Mouse (Mus musculus): ENCODE measurements around the gene Kif22.

Gene Kif22

DNA sequence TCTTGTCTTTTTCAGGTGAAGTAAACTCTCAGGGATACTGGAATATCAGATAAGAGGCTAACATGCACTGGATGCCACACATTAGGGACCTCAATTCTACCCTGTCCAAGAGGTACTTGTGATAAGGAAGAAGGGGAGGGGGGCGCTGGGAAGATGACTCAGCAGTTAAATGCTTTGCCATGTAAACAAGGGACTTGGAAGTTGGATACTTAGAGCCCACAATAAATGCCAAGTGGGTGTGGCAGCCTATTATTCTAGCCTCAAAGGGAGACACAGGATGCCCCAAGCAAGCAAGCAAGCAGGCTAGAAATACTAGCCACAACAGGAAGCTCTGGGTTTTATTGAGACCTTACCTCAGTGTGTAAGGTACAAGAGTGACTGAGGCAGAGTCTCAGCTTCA is 11.0 kb downstream of the Kif22 start:
- in situ Hi-C loops (cut with MboI), result no loop called here

DNA sequence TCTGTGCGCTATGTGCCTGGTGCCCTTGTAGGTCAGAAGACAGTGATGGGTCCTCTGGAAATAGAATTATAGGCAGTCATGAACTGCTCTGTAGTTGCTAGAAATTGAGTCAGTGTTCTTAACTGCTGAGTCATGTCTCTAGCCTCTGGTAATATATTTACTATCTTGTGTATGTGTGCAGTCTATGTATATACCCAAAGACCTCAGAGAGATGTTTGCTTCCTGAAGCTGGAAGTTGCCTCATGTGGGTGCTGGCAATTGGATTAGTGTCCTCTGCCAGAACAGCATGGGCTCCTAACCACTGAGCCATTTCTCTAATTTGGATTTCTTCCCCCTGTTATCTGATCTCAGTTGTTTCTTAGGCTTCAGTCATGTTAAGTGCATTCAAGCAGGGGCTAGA is 12.1 kb downstream of the Kif22 start:
- in situ Hi-C loops (cut with MboI), result no loop called here

DNA sequence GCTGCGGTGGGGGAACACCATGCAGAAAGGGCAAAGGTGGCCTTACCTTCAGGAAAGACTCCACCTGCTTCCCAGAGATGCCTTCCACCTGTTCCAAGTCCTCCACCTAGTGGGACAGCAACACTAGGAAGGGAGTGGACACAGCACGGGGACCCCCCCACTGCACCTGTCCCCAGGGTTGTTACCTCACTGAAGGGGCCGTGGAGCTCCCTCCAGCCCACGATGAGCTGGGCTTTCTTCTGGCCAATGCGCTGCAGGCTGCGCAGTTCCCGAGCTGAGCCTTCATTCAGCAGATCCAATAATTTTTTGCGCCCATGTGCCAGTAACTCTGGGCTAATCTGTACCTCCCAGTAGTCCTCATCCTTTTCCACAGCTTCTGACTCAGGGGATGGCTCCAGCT is 14.4 kb downstream of the Kif22 start:
- in situ Hi-C loops (cut with MboI), result loop anchor here (5.0 kb wide), 1 partner anchor 64 kb away; the partner anchor contains the start of gene AI467606

DNA sequence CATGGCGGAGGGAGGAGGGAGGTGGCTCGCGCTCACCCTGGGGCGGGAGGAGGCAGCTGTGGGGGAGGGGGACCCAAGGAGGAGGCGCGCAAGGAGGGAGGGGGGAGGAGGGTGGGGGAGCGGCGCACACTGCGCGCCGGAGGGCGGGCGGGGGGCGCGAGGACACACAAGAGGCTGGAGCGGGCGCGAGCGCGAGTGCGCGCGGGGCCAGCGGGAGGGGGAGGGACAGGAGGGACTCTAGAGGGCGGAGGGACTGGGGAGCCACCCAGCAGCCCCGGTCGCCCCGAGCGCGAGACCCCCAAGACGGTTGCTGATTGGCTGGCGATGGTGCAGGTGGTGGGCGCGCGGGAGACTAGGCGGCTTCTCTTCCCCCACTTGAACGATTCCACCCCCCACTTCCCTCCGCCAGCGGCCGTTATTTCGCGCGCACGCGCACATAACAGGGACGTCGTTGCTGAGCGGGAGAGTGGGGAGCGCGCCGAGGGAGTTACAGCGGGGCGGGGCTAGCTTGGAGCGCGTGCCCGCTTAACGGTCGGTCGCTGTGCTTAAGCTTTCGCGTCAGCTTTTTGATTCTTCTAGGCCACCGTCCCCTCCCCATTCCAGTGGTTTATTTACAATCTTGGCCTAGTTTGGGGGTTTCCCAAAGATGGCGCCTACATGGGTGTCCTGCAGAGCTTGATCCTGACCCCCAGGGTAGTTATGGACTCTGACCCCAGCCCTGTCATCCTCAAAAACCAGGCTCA is 15.1 kb downstream of the Kif22 start, which contains the start of gene Maz:
Maz (minus strand) TSS at position 54 of the 743 bp plus-strand sequence.
- in situ Hi-C loops (cut with MboI), result loop anchor here (5.0 kb wide), 1 partner anchor 65 kb away; the partner anchor contains the start of gene AI467606

- in situ Hi-C loops (cut with MboI), result loop anchor here (5.0 kb wide), 1 partner anchor 66 kb away; the partner anchor contains the start of gene AI467606
These were observed 15.7 kb downstream of the Kif22 start for GRCm38 (mm10) chr7:127026616-127026983.

GRCm38 (mm10) chr7:127026161-127026600 is 16.1 kb downstream of the Kif22 start:
- in situ Hi-C loops (cut with MboI), result loop anchor here (5.0 kb wide), 1 partner anchor 66 kb away; the partner anchor contains the start of gene AI467606

GRCm38 (mm10) chr7:127025556-127026160 is 16.6 kb downstream of the Kif22 start:
- in situ Hi-C loops (cut with MboI), result loop anchor here (5.0 kb wide), 1 partner anchor 67 kb away; the partner anchor contains the start of gene AI467606

- in situ Hi-C loops (cut with MboI), result loop anchor here (5.0 kb wide), 1 partner anchor 67 kb away; the partner anchor contains the start of gene AI467606
These were observed 17.3 kb downstream of the Kif22 start for GRCm38 (mm10) chr7:127024755-127025555.

DNA sequence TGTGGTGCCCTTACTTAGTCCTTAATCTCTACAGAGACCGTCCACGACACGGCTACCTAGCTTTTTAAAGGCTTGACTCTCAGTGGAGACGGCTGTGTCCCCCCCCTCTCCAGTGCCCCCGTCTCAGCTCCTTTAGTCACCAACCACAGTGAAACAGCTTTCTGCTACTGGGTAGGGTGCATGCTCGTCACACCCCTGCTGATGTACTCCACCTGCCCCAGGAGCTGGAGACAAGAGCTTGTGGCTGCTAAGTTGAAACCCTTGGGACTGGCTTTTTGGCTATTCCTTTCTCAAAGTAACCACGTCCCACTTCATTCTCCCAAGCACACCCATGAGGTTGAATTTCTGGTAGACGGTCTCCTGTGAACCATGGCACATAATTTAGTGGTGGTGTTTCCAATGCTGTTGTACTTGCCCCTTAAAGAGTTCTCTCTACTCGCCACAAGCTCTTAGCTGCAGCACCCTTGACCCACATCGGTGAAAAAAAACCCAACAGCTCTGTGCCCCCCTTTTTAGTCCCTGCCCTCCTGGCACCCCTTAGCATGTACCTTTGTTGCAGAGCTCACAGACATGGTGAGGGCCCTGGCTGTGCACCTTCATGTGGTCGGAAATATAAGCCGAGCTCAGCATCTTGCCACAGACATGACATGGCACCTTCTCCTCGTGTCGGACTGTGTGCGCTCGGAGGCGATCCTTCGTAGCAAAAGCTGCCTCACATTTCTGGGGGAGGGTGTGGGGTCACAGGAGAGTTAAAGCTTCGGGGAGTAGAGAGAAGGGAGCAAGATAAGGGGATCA is 18.2 kb downstream of the Kif22 start:
- in situ Hi-C loops (cut with MboI), result no loop called here

- in situ Hi-C loops (cut with MboI), result no loop called here
These were observed 19.0 kb downstream of the Kif22 start for GRCm38 (mm10) chr7:127023272-127023691.

- in situ Hi-C loops (cut with MboI), result no loop called here
These were observed 19.6 kb downstream of the Kif22 start for GRCm38 (mm10) chr7:127022528-127023271.

DNA sequence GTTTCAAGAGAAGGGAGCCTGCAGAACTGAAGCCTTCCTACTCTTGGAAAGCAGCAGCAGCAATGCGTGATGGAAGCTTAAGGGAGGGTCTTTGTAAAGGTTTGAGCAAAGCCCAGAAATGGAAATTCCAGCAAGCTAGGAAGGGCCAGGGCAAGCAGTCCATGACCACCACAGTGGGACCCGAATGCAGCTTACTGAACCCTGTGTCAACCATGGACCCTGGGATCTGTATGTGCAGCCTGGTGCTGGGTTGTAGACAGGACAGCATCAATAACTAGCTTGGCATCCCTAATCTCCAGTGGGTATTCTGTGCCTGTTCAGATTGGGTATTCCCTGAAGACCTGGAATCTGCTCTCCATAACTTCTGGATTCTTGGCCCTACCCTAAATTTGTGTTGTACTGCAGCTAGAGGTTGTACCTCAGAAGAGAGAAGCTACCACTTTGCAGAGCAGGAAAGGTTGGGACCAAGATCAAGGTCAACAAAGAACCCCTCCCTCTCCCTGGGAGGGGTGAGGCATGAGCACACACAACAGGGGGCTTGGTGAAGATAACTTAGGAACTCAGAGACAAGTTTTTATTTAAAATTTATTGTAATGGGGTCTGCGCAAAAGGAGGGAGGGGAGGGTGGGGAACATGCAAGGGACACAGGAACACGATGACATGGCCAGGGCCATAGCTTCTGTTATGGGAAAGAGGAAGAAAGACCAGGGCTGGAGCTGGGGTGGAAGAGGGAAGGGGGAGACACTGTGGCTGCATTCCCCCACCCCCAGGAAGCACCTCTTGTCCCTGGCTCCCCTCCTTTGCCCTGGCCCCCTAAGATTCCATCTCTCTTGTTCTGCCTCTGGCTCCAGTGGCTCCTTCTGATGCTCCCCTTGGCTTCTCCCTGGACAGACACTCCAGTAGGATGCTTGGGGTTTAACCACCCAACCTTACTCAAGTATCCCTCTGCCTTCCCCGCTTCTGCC is 20.4 kb downstream of the Kif22 start:
- in situ Hi-C loops (cut with MboI), result no loop called here

GRCm38 (mm10) chr7:127020901-127021562 is 21.2 kb downstream of the Kif22 start, which contains the start of the genes Gm42742 and Prrt2:
TSS of gene Gm42742 (minus strand) at chr7:127021097.
TSS of gene Prrt2 (minus strand) at chr7:127021211.
- in situ Hi-C loops (cut with MboI), result no loop called here

GRCm38 (mm10) chr7:127020491-127020890 is 21.8 kb downstream of the Kif22 start:
- in situ Hi-C loops (cut with MboI), result no loop called here

- in situ Hi-C loops (cut with MboI), result no loop called here
These were observed 22.2 kb downstream of the Kif22 start for GRCm38 (mm10) chr7:127020031-127020430.

GRCm38 (mm10) chr7:127019306-127019960 is 22.8 kb downstream of the Kif22 start:
- in situ Hi-C loops (cut with MboI), result no loop called here

GRCm38 (mm10) chr7:127018416-127019305 is 23.6 kb downstream of the Kif22 start:
- in situ Hi-C loops (cut with MboI), result no loop called here

Measured in mature B cell (primary cell).